Mouse (Mus musculus) kidney, embryonic 16.5 days (tissue): ENCODE measurements at regions not wholly inside any gene's neighbourhood (a gene's known extent, or its start where the extent isn't known, plus 50 kb on each side); places are given as distances from the start of the nearest gene placed in this dataset.

ENCODE experiments used
- ATAC-seq: fragments of 200-750 bp; cut with Nextera tagmentation; 2 replicates; pipeline ENCODE4 v1.8.0; 2017; ENCODE audit warnings: moderate TSS enrichment; ENCODE audit not compliant: low FRiP score, low TSS enrichment
- H3K27ac ChIP-seq: fragments of 300-500 bp; sonication (generic); 2 replicates; pipeline ENCODE4 v1.5.1; 2014; ENCODE audit warnings: low read length
- H3K27me3 ChIP-seq: fragments of 300-500 bp; sonication (generic); 2 replicates; pipeline ENCODE4 v1.6.1; 2014; ENCODE audit warnings: low read length, control low read depth, mixed read lengths; ENCODE audit not compliant: insufficient read depth
- H3K36me3 ChIP-seq: fragments of 300-500 bp; sonication (generic); 2 replicates; pipeline ENCODE4 v1.6.1; 2014; ENCODE audit warnings: low read length, control low read depth, mixed read lengths; ENCODE audit not compliant: insufficient read depth
- H3K4me1 ChIP-seq: fragments of 300-500 bp; sonication (generic); 2 replicates; pipeline ENCODE4 v1.6.1; 2014; ENCODE audit warnings: low read length, control low read depth, mixed read lengths; ENCODE audit not compliant: insufficient read depth
- H3K4me2 ChIP-seq: fragments of 300-500 bp; sonication (generic); replicated peaks from 2 replicates; pipeline ENCODE4 v1.6.1; 2014; ENCODE audit warnings: low read depth, low read length
- H3K4me3 ChIP-seq: fragments of 300-500 bp; sonication (generic); 2 replicates; pipeline ENCODE4 v1.5.1; 2014; ENCODE audit warnings: mild to moderate bottlenecking, low read length
- H3K9ac ChIP-seq: fragments of 300-500 bp; sonication (generic); replicated peaks from 2 replicates; pipeline ENCODE4 v1.6.1; 2014; ENCODE audit warnings: low read length
- H3K9me3 ChIP-seq: fragments of 300-500 bp; sonication (generic); 2 replicates; pipeline ENCODE4 v1.6.1; 2016; ENCODE audit warnings: low read length, control low read depth
- WGBS: fragments of 180-500 bp; shearing (Covaris S2); extraction: QIAGEN DNeasy Blood & Tissue Kit; methylation state at CpG from one replicate; pipeline ENCODE4 v1.1.7; 2014; 5-methylcytosine and 5-hydroxymethylcytosine counted together

- no peaks in the 10 kb centered on the region for H3K36me3 ChIP-seq
- 0 out of 2 replicates have a peak, but pooled peaks cover 3% of the 10 kb centered on the region for H3K27me3 ChIP-seq
- H3K9ac ChIP-seq: no peak overlapping the region
- H3K27ac ChIP-seq: no peak overlapping the region
- WGBS: 26% methylated on average over 8 of the region's 8 CpGs
- H3K4me2 ChIP-seq: no peak overlapping the region
- no peaks in the 10 kb centered on the region for H3K9me3 ChIP-seq
- no peak overlapping the region for H3K4me3 ChIP-seq
- ATAC-seq: peak; percentile 76
- H3K4me1 ChIP-seq: peaks cover 9% of the 10 kb centered on the region; the same call in 1 of the 2 replicates
Observed at GRCm38 (mm10) chr16:50515039-50515438, 75.9 kb downstream of the Ccdc54 start.

GRCm38 (mm10) chr16:50512080-50512479 is 78.9 kb downstream of the Ccdc54 start:
- H3K4me1 ChIP-seq: 0 out of 2 replicates have a peak, but pooled peaks cover 3% of the 10 kb centered on the region
- no peak overlapping the region for H3K9ac ChIP-seq
- H3K27ac ChIP-seq: no peak overlapping the region
- no peaks in the 10 kb centered on the region for H3K9me3 ChIP-seq
- H3K36me3 ChIP-seq: no peaks in the 10 kb centered on the region
- 11% methylated on average over 3 of the region's 3 CpGs for WGBS
- peak; percentile 71; the same call in 1 of the 2 replicates for ATAC-seq
- no peak overlapping the region for H3K4me2 ChIP-seq
- no peak overlapping the region for H3K4me3 ChIP-seq
- H3K27me3 ChIP-seq: no peaks in the 10 kb centered on the region

GRCm38 (mm10) chr16:50509529-50509895 is 77.3 kb upstream of the Bbx start:
- Histone ChIP-seq H3K4me1 (no peaks in the 10 kb centered on the region), H3K27me3 (no peaks in the 10 kb centered on the region), H3K4me3 (no peak overlapping the region), H3K9me3 (no peaks in the 10 kb centered on the region), H3K4me2 (no peak overlapping the region), H3K9ac (no peak overlapping the region), H3K36me3 (no peaks in the 10 kb centered on the region), H3K27ac (no peak overlapping the region)
- 70% methylated on average over 4 of the region's 4 CpGs for WGBS
- no peak for ATAC-seq

- ATAC-seq: no peak
- 76% methylated on average over 14 of the region's 14 CpGs for WGBS
Observed at GRCm38 (mm10) chr16:50508673-50509528, 76.7 kb upstream of the Bbx start.

GRCm38 (mm10) chr16:50504619-50505018 is 72.4 kb upstream of the Bbx start:
- Histone ChIP-seq H3K9me3 (no peaks in the 10 kb centered on the region), H3K9ac (no peak overlapping the region), H3K27me3 (no peaks in the 10 kb centered on the region), H3K4me1 (no peaks in the 10 kb centered on the region), H3K36me3 (no peaks in the 10 kb centered on the region), H3K4me3 (no peak overlapping the region), H3K27ac (no peak overlapping the region), H3K4me2 (no peak overlapping the region)
- WGBS: 78% methylated on average over 3 of the region's 3 CpGs
- ATAC-seq: no peak

More at GRCm38 (mm10) chr16:50508673-50509528, 76.7 kb upstream of the Bbx start:
- no peak overlapping the region for H3K9ac ChIP-seq
- no peaks in the 10 kb centered on the region for H3K4me1 ChIP-seq
- H3K4me3 ChIP-seq: no peak overlapping the region
- no peaks in the 10 kb centered on the region for H3K9me3 ChIP-seq
- no peak overlapping the region for H3K4me2 ChIP-seq
- H3K27ac ChIP-seq: no peak overlapping the region
- H3K27me3 ChIP-seq: no peaks in the 10 kb centered on the region
- H3K36me3 ChIP-seq: no peaks in the 10 kb centered on the region

GRCm38 (mm10) chr16:50498909-50499308 is 66.7 kb upstream of the Bbx start:
- Histone ChIP-seq H3K4me1 (no peaks in the 10 kb centered on the region), H3K9ac (no peak overlapping the region), H3K36me3 (no peaks in the 10 kb centered on the region), H3K27me3 (no peaks in the 10 kb centered on the region), H3K27ac (no peak overlapping the region), H3K4me2 (no peak overlapping the region), H3K9me3 (no peaks in the 10 kb centered on the region), H3K4me3 (no peak overlapping the region)
- no peak for ATAC-seq
- WGBS: 67% methylated on average over 7 of the region's 7 CpGs

GRCm38 (mm10) chr16:50493662-50494061 is 61.5 kb upstream of the Bbx start:
- no peaks in the 10 kb centered on the region for H3K4me1 ChIP-seq
- ATAC-seq: no peak
- WGBS: 96% methylated on average over 2 of the region's 2 CpGs
- H3K4me3 ChIP-seq: no peak overlapping the region
- no peak overlapping the region for H3K4me2 ChIP-seq
- no peaks in the 10 kb centered on the region for H3K27me3 ChIP-seq
- no peaks in the 10 kb centered on the region for H3K36me3 ChIP-seq
- H3K27ac ChIP-seq: no peak overlapping the region
- no peaks in the 10 kb centered on the region for H3K9me3 ChIP-seq
- H3K9ac ChIP-seq: no peak overlapping the region

- ATAC-seq: no peak
- Histone ChIP-seq H3K4me2 (no peak overlapping the region), H3K9ac (no peak overlapping the region), H3K36me3 (no peaks in the 10 kb centered on the region), H3K27ac (no peak overlapping the region), H3K27me3 (no peaks in the 10 kb centered on the region), H3K4me1 (no peaks in the 10 kb centered on the region), H3K9me3 (no peaks in the 10 kb centered on the region), H3K4me3 (no peak overlapping the region)
- WGBS: 76% methylated on average over 6 of the region's 6 CpGs
Observed at GRCm38 (mm10) chr16:50489244-50489643, 57.1 kb upstream of the Bbx start.

GRCm38 (mm10) chr16:50482360-50482786 is 50.2 kb upstream of the Bbx start:
- Histone ChIP-seq H3K36me3 (no peaks in the 10 kb centered on the region), H3K9me3 (no peaks in the 10 kb centered on the region), H3K4me2 (peak overlapping the region; percentile 34), H3K9ac (no peak overlapping the region), H3K27me3 (no peaks in the 10 kb centered on the region), H3K4me1 (0 out of 2 replicates have a peak, but pooled peaks cover 6% of the 10 kb centered on the region), H3K4me3 (no peak overlapping the region), H3K27ac (no peak overlapping the region)
- no peak for ATAC-seq
- WGBS: 15% methylated on average over 9 of the region's 9 CpGs
